Mouse (Mus musculus) intestine, embryonic 16.5 days (tissue): ENCODE measurements around the gene Camta1. TPM values are rescaled to one million over a fixed set of nuclear protein-coding genes. Genes with fewer than 3 reads are reported as not detected.

ENCODE experiments used
- ATAC-seq: fragments of 200-750 bp; cut with Nextera tagmentation; 2 replicates; pipeline ENCODE4 v1.8.0; 2017; ENCODE audit warnings: moderate TSS enrichment, moderate library complexity
- H3K27ac ChIP-seq: fragments of 300-500 bp; sonication (generic); 2 replicates; pipeline ENCODE4 v1.5.1; 2014; ENCODE audit warnings: mild to moderate bottlenecking, low read length
- H3K27me3 ChIP-seq: fragments of 300-500 bp; sonication (generic); replicated peaks from 2 replicates; pipeline ENCODE4 v1.6.1; 2014; ENCODE audit warnings: low read length, control low read depth, mixed read lengths; ENCODE audit not compliant: control insufficient read depth, insufficient read depth
- H3K36me3 ChIP-seq: fragments of 300-500 bp; sonication (generic); 2 replicates; pipeline ENCODE4 v1.6.1; 2014; ENCODE audit warnings: low read length, control low read depth; ENCODE audit not compliant: control insufficient read depth, insufficient read depth
- H3K4me1 ChIP-seq: fragments of 300-500 bp; sonication (generic); 2 replicates; pipeline ENCODE4 v1.6.1; 2014; ENCODE audit warnings: low read length, control low read depth, mixed read lengths; ENCODE audit not compliant: control insufficient read depth, insufficient read depth
- H3K4me2 ChIP-seq: fragments of 300-500 bp; sonication (generic); 2 replicates; pipeline ENCODE4 v1.6.1; 2014; ENCODE audit warnings: low read depth, low read length, control low read depth
- H3K4me3 ChIP-seq: fragments of 300-500 bp; sonication (generic); 2 replicates; pipeline ENCODE4 v1.5.1; 2014; ENCODE audit warnings: mild to moderate bottlenecking, low read length
- H3K9ac ChIP-seq: fragments of 300-500 bp; sonication (generic); 2 replicates; pipeline ENCODE4 v1.6.1; 2014; ENCODE audit warnings: low read depth, low read length
- H3K9me3 ChIP-seq: fragments of 300-500 bp; sonication (generic); 2 replicates; pipeline ENCODE4 v1.6.1; 2016; ENCODE audit warnings: low read length, control low read depth; ENCODE audit not compliant: control insufficient read depth
- WGBS: fragments of 180-500 bp; shearing (Covaris S2); extraction: QIAGEN DNeasy Blood & Tissue Kit; methylation state at CpG from one replicate; pipeline ENCODE4 v1.1.7; 2014; 5-methylcytosine and 5-hydroxymethylcytosine counted together
- polyA plus RNA-seq: library from polyadenylated mRNA; unstranded; fragments of >200 nt; fragmentation: Nextera tagmentation; extraction: Ambion mirVana; gene quantifications from 2 replicates; pipeline ENCODE4 v1.2.1, GENCODE M21; 2015

Gene Camta1
- polyA plus RNA-seq, 1 experiment from 2014 or later, result 69.1 TPM

GRCm38 (mm10) chr4:151695984-151696383 is 165.7 kb downstream of the Camta1 start:
- Histone ChIP-seq H3K9me3 (no peaks in the 10 kb centered on the region), H3K27me3 (no peaks in the 10 kb centered on the region), H3K4me1 (no peaks in the 10 kb centered on the region), H3K9ac (no peak overlapping the region), H3K4me3 (no peak overlapping the region), H3K36me3 (no peaks in the 10 kb centered on the region), H3K27ac (no peak overlapping the region), H3K4me2 (no peak overlapping the region)
- no peak for ATAC-seq
- 80% methylated on average over 11 of the region's 11 CpGs for WGBS

- H3K36me3 ChIP-seq, result no peaks in the 10 kb centered on the region
- no peak overlapping the region for H3K9ac ChIP-seq
- WGBS, result 82% methylated on average over 7 of the region's 7 CpGs
- no peaks in the 10 kb centered on the region for H3K4me1 ChIP-seq
- H3K4me2 ChIP-seq, result no peak overlapping the region
- no peaks in the 10 kb centered on the region for H3K27me3 ChIP-seq
- no peaks in the 10 kb centered on the region for H3K9me3 ChIP-seq
- no peak for ATAC-seq
- H3K27ac ChIP-seq, result no peak overlapping the region
- H3K4me3 ChIP-seq, result no peak overlapping the region
Observed at GRCm38 (mm10) chr4:151694531-151694930, 167.1 kb downstream of the Camta1 start.

- no peaks in the 10 kb centered on the region for H3K27me3 ChIP-seq
- no peak overlapping the region for H3K27ac ChIP-seq
- ATAC-seq, result no peak
- no peak overlapping the region for H3K9ac ChIP-seq
- WGBS, result 90% methylated on average over 3 of the region's 3 CpGs
- no peaks in the 10 kb centered on the region for H3K9me3 ChIP-seq
- no peak overlapping the region for H3K4me3 ChIP-seq
- H3K4me1 ChIP-seq, result no peaks in the 10 kb centered on the region
- H3K36me3 ChIP-seq, result no peaks in the 10 kb centered on the region
- no peak overlapping the region for H3K4me2 ChIP-seq
Observed at GRCm38 (mm10) chr4:151694047-151694446, 167.6 kb downstream of the Camta1 start.

GRCm38 (mm10) chr4:151690041-151690440 is 171.6 kb downstream of the Camta1 start:
- Histone ChIP-seq H3K4me2 (no peak overlapping the region), H3K36me3 (no peaks in the 10 kb centered on the region), H3K27ac (no peak overlapping the region), H3K9ac (no peak overlapping the region), H3K4me1 (no peaks in the 10 kb centered on the region), H3K4me3 (no peak overlapping the region), H3K27me3 (no peaks in the 10 kb centered on the region), H3K9me3 (no peaks in the 10 kb centered on the region)
- ATAC-seq, result no peak
- 86% methylated on average over 12 of the region's 12 CpGs for WGBS

- no peak for ATAC-seq
- Histone ChIP-seq H3K27ac (no peak overlapping the region), H3K4me3 (no peak overlapping the region), H3K9me3 (no peaks in the 10 kb centered on the region), H3K4me1 (no peaks in the 10 kb centered on the region), H3K9ac (no peak overlapping the region), H3K27me3 (no peaks in the 10 kb centered on the region), H3K4me2 (no peak overlapping the region), H3K36me3 (no peaks in the 10 kb centered on the region)
- WGBS, result 78% methylated on average over 5 of the region's 5 CpGs
Observed at GRCm38 (mm10) chr4:151688206-151688605, 173.5 kb downstream of the Camta1 start.

- Histone ChIP-seq H3K27me3 (no peaks in the 10 kb centered on the region), H3K27ac (no peak overlapping the region), H3K4me1 (no peaks in the 10 kb centered on the region), H3K36me3 (no peaks in the 10 kb centered on the region), H3K9ac (no peak overlapping the region), H3K4me3 (no peak overlapping the region), H3K9me3 (no peaks in the 10 kb centered on the region), H3K4me2 (no peak overlapping the region)
- 84% methylated on average over 7 of the region's 7 CpGs for WGBS
- ATAC-seq, result no peak
Observed at GRCm38 (mm10) chr4:151684596-151684995, 177.1 kb downstream of the Camta1 start.

GRCm38 (mm10) chr4:151682831-151683488 is 178.7 kb downstream of the Camta1 start:
- no peak overlapping the region for H3K4me2 ChIP-seq
- H3K9ac ChIP-seq, result no peak overlapping the region
- H3K27ac ChIP-seq, result no peak overlapping the region
- no peaks in the 10 kb centered on the region for H3K4me1 ChIP-seq
- H3K36me3 ChIP-seq, result no peaks in the 10 kb centered on the region
- ATAC-seq, result no peak
- H3K27me3 ChIP-seq, result no peaks in the 10 kb centered on the region
- 0 out of 2 replicates have a peak, but pooled peaks cover 3% of the 10 kb centered on the region for H3K9me3 ChIP-seq
- 78% methylated on average over 12 of the region's 12 CpGs for WGBS
- H3K4me3 ChIP-seq, result no peak overlapping the region

- no peak for ATAC-seq
- Histone ChIP-seq H3K4me1 (no peaks in the 10 kb centered on the region), H3K4me3 (no peak overlapping the region), H3K27ac (no peak overlapping the region), H3K36me3 (no peaks in the 10 kb centered on the region), H3K9me3 (no peaks in the 10 kb centered on the region), H3K9ac (no peak overlapping the region), H3K4me2 (no peak overlapping the region), H3K27me3 (no peaks in the 10 kb centered on the region)
- WGBS, result 80% methylated on average over 13 of the region's 13 CpGs
Observed at GRCm38 (mm10) chr4:151672452-151672851, 189.2 kb downstream of the Camta1 start.

- Histone ChIP-seq H3K27ac (no peak overlapping the region), H3K4me2 (no peak overlapping the region), H3K9ac (no peak overlapping the region), H3K4me3 (no peak overlapping the region), H3K9me3 (no peaks in the 10 kb centered on the region), H3K36me3 (no peaks in the 10 kb centered on the region), H3K4me1 (no peaks in the 10 kb centered on the region), H3K27me3 (no peaks in the 10 kb centered on the region)
- 77% methylated on average over 12 of the region's 12 CpGs for WGBS
- ATAC-seq, result no peak
Observed at GRCm38 (mm10) chr4:151666411-151666901, 195.2 kb downstream of the Camta1 start.

GRCm38 (mm10) chr4:151661486-151661885 is 200.2 kb downstream of the Camta1 start:
- no peak for ATAC-seq
- 73% methylated on average over 9 of the region's 9 CpGs for WGBS

More at GRCm38 (mm10) chr4:151661486-151661885, 200.2 kb downstream of the Camta1 start:
- H3K4me2 ChIP-seq, result no peak overlapping the region
- no peaks in the 10 kb centered on the region for H3K4me1 ChIP-seq
- no peak overlapping the region for H3K4me3 ChIP-seq
- H3K27me3 ChIP-seq, result no peaks in the 10 kb centered on the region
- H3K9me3 ChIP-seq, result no peaks in the 10 kb centered on the region
- no peaks in the 10 kb centered on the region for H3K36me3 ChIP-seq
- H3K27ac ChIP-seq, result no peak overlapping the region
- no peak overlapping the region for H3K9ac ChIP-seq
